Mouse (Mus musculus): ENCODE data around the gene Atp10a. TPM values are rescaled to one million over a fixed set of nuclear protein-coding genes. Genes with fewer than 3 reads are reported as not detected.

The Atp10a gene
- polyA plus RNA-seq, 1 experiment: 1.9 TPM

DNA sequence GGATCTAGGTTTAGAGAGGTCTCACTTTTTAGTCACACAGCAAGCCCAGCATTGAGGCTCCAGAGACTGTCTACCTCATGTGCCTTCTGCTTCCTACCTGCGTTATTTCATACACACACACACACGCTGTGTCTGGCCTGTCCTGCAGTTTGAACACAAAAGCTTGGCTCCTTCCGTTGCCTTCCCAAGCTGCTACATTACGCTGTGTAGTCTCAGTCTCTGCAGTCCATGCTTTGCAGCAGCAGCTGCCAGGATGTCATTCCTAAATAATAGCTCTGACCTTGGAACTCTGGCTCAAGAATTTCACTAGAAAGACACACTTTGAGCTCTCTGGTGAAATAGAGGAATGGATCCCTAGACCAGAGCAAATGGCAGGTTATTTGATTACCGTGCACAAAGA, 96.1 kb downstream of the Atp10a start:
- no peaks in the 10 kb centered on the region for H3K36me3 ChIP-seq (ENCODE audit: control insufficient read depth, insufficient read depth, low read length)
- no peaks in the 10 kb centered on the region for H3K27me3 ChIP-seq (ENCODE audit: control insufficient read depth, insufficient read depth, low read length)
- 70% methylated on average over 5 of the region's 5 CpGs for WGBS
- H3K27ac ChIP-seq (ENCODE audit: insufficient read depth, low read depth, low read length): no peak overlapping the region
- TF ChIP-seq POLR2A (IDR thresholded peaks at IDR 0.05; ENCODE audit: low read depth, low read length) (no peak), CTCF (IDR thresholded peaks at IDR 0.05; ENCODE audit: extremely low read depth, insufficient read length, insufficient replicate concordance, low read depth, low read length) (no peak)
- H3K4me1 ChIP-seq (ENCODE audit: control insufficient read depth, insufficient read depth, insufficient read length, low read length): no peaks in the 10 kb centered on the region
- no peak overlapping the region for H3K4me3 ChIP-seq (ENCODE audit: low read depth, low read length)

DNA sequence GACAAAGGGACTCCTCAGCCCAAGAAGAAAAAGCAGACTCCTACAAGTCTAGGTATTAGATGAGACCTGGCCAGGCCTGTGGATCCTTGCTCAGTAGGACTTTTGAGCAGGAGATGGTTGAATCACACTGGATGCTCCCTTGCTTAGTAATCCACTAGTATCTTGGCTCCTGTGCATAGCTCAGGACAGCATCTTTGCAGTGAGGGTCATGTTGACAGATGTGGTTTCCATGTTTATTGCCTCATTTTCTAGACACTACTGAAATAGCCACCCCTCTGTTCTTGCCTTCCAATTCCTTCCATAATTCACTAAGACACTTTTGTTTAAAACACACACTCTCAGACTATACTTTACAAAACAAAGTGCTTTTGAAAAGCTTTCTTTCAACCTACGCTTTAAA, 98.1 kb downstream of the Atp10a start:
- H3K27ac ChIP-seq (ENCODE audit: insufficient read depth, low read depth, low read length): no peak overlapping the region
- no peaks in the 10 kb centered on the region for H3K27me3 ChIP-seq (ENCODE audit: control insufficient read depth, insufficient read depth, low read length)
- TF ChIP-seq CTCF (IDR thresholded peaks at IDR 0.05; ENCODE audit: extremely low read depth, insufficient read length, insufficient replicate concordance, low read depth, low read length) (no peak), POLR2A (IDR thresholded peaks at IDR 0.05; ENCODE audit: low read depth, low read length) (no peak)
- H3K4me3 ChIP-seq (ENCODE audit: low read depth, low read length): no peak overlapping the region
- no peaks in the 10 kb centered on the region for H3K4me1 ChIP-seq (ENCODE audit: control insufficient read depth, insufficient read depth, insufficient read length, low read length)
- 81% methylated on average over 1 of the region's 1 CpGs for WGBS
- no peaks in the 10 kb centered on the region for H3K36me3 ChIP-seq (ENCODE audit: control insufficient read depth, insufficient read depth, low read length)

DNA sequence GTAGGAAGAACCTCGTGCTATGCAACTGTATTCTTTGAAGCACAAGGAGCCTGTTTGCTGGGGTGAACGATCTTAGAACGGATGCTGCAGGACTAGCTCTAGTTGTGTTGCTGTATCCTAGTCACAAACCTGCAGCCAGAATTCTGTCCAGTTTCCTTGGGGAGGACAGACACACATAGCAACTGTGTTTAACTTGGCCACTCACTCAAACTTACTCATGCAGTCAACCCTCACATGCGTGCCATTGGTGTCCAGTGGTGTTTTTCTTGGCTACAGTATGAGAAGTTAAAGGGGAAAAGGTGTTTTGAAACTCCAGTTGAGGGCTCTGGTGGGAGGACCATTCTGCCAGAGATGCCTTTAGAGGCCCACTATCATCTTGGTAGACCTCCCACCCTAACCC, 98.6 kb downstream of the Atp10a start:
- Histone ChIP-seq H3K27me3 (ENCODE audit: control insufficient read depth, insufficient read depth, low read length) (no peaks in the 10 kb centered on the region), H3K4me3 (ENCODE audit: low read depth, low read length) (no peak overlapping the region), H3K4me1 (ENCODE audit: control insufficient read depth, insufficient read depth, insufficient read length, low read length) (no peaks in the 10 kb centered on the region), H3K36me3 (ENCODE audit: control insufficient read depth, insufficient read depth, low read length) (no peaks in the 10 kb centered on the region), H3K27ac (ENCODE audit: insufficient read depth, low read depth, low read length) (no peak overlapping the region)
- 71% methylated on average over 4 of the region's 4 CpGs for WGBS
- no peak for TF ChIP-seq CTCF (IDR thresholded peaks at IDR 0.05; ENCODE audit: extremely low read depth, insufficient read length, insufficient replicate concordance, low read depth, low read length)
- TF ChIP-seq POLR2A (IDR thresholded peaks at IDR 0.05; ENCODE audit: low read depth, low read length): no peak

DNA sequence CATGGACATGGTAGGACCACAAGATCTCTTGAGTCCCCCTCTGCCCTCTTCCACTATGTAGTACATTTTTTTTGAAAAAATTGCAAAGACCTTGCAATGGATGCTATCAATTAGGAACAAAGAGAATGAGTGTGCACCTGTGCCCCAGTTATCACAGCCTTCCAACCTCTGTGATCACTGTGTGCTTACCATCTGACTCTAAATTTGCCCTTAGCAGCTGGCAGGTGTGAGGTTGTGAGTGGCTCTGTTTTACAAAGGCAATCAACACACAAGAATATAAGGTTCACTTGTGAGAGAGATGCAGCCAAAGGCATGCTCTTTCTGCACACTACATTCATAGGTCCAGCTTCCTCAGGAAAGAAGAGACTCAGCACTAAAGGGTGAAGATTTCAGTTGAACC, 99.1 kb downstream of the Atp10a start:
- Histone ChIP-seq H3K4me3 (ENCODE audit: low read depth, low read length) (no peak overlapping the region), H3K36me3 (ENCODE audit: control insufficient read depth, insufficient read depth, low read length) (no peaks in the 10 kb centered on the region), H3K4me1 (ENCODE audit: control insufficient read depth, insufficient read depth, insufficient read length, low read length) (no peaks in the 10 kb centered on the region), H3K27me3 (ENCODE audit: control insufficient read depth, insufficient read depth, low read length) (no peaks in the 10 kb centered on the region), H3K27ac (ENCODE audit: insufficient read depth, low read depth, low read length) (no peak overlapping the region)
- TF ChIP-seq CTCF (IDR thresholded peaks at IDR 0.05; ENCODE audit: extremely low read depth, insufficient read length, insufficient replicate concordance, low read depth, low read length) (no peak), POLR2A (IDR thresholded peaks at IDR 0.05; ENCODE audit: low read depth, low read length) (no peak)

GRCm38 (mm10) chr7:58755846-58756245, 99.9 kb downstream of the Atp10a start:
- Histone ChIP-seq H3K4me1 (ENCODE audit: control insufficient read depth, insufficient read depth, insufficient read length, low read length) (no peaks in the 10 kb centered on the region), H3K4me3 (ENCODE audit: low read depth, low read length) (no peak overlapping the region), H3K27ac (ENCODE audit: insufficient read depth, low read depth, low read length) (no peak overlapping the region), H3K36me3 (ENCODE audit: control insufficient read depth, insufficient read depth, low read length) (no peaks in the 10 kb centered on the region), H3K27me3 (ENCODE audit: control insufficient read depth, insufficient read depth, low read length) (no peaks in the 10 kb centered on the region)
- 61% methylated on average over 1 of the region's 1 CpGs for WGBS
- TF ChIP-seq POLR2A (IDR thresholded peaks at IDR 0.05; ENCODE audit: low read depth, low read length): no peak
- TF ChIP-seq CTCF (IDR thresholded peaks at IDR 0.05; ENCODE audit: extremely low read depth, insufficient read length, insufficient replicate concordance, low read depth, low read length): no peak

GRCm38 (mm10) chr7:58757331-58757730, 101.4 kb downstream of the Atp10a start:
- Histone ChIP-seq H3K4me1 (ENCODE audit: control insufficient read depth, insufficient read depth, insufficient read length, low read length) (no peaks in the 10 kb centered on the region), H3K27ac (ENCODE audit: insufficient read depth, low read depth, low read length) (no peak overlapping the region), H3K27me3 (ENCODE audit: control insufficient read depth, insufficient read depth, low read length) (no peaks in the 10 kb centered on the region), H3K4me3 (ENCODE audit: low read depth, low read length) (no peak overlapping the region), H3K36me3 (ENCODE audit: control insufficient read depth, insufficient read depth, low read length) (no peaks in the 10 kb centered on the region)
- TF ChIP-seq CTCF (IDR thresholded peaks at IDR 0.05; ENCODE audit: extremely low read depth, insufficient read length, insufficient replicate concordance, low read depth, low read length): no peak
- TF ChIP-seq POLR2A (IDR thresholded peaks at IDR 0.05; ENCODE audit: low read depth, low read length): no peak
- 63% methylated on average over 2 of the region's 2 CpGs for WGBS

DNA sequence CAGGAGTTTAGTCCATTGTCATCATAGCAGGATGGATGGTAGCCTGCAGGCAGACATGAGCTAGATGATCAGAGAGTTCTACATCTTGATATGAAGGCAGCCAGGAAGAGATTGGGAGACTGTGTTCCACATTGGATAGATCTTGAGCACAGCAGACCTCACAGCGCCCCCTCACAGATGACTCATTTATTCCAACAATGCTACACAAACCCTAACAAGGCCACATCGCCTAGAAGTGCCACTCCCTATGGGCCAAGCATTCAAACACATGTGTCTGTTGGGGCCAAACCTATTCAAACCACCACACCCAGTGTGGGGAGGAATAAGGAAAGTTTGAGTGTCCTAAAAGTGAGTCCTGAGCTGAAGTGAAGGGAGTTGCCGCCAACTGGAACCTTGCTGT, 102.4 kb downstream of the Atp10a start:
- H3K4me1 ChIP-seq (ENCODE audit: control insufficient read depth, insufficient read depth, insufficient read length, low read length): no peaks in the 10 kb centered on the region
- H3K36me3 ChIP-seq (ENCODE audit: control insufficient read depth, insufficient read depth, low read length): no peaks in the 10 kb centered on the region
- H3K4me3 ChIP-seq (ENCODE audit: low read depth, low read length): no peak overlapping the region
- no peak overlapping the region for H3K27ac ChIP-seq (ENCODE audit: insufficient read depth, low read depth, low read length)
- H3K27me3 ChIP-seq (ENCODE audit: control insufficient read depth, insufficient read depth, low read length): no peaks in the 10 kb centered on the region
- 75% methylated on average over 3 of the region's 3 CpGs for WGBS
- TF ChIP-seq CTCF (IDR thresholded peaks at IDR 0.05; ENCODE audit: extremely low read depth, insufficient read length, insufficient replicate concordance, low read depth, low read length) (no peak), POLR2A (IDR thresholded peaks at IDR 0.05; ENCODE audit: low read depth, low read length) (no peak)

- Histone ChIP-seq H3K27ac (ENCODE audit: insufficient read depth, low read depth, low read length) (no peak overlapping the region), H3K4me1 (ENCODE audit: control insufficient read depth, insufficient read depth, insufficient read length, low read length) (no peaks in the 10 kb centered on the region), H3K4me3 (ENCODE audit: low read depth, low read length) (no peak overlapping the region), H3K36me3 (ENCODE audit: control insufficient read depth, insufficient read depth, low read length) (no peaks in the 10 kb centered on the region), H3K27me3 (ENCODE audit: control insufficient read depth, insufficient read depth, low read length) (no peaks in the 10 kb centered on the region)
- WGBS: 84% methylated on average over 4 of the region's 4 CpGs
- TF ChIP-seq CTCF (IDR thresholded peaks at IDR 0.05; ENCODE audit: extremely low read depth, insufficient read length, insufficient replicate concordance, low read depth, low read length): no peak
- TF ChIP-seq POLR2A (IDR thresholded peaks at IDR 0.05; ENCODE audit: low read depth, low read length): no peak
These were observed 103.3 kb downstream of the Atp10a start for GRCm38 (mm10) chr7:58759265-58759664.
